Mouse (Mus musculus) limb, embryonic 11.5 days (tissue): Measurements from ENCODE around the gene Nos1. TPM values are rescaled to one million over a fixed set of nuclear protein-coding genes. Genes with fewer than 3 reads are reported as not detected.
A peak's percentile ranks its signal among the peaks of the same experiment; 100 is the strongest.

ENCODE experiments used
- ATAC-seq: fragments of 200-750 bp; cut with Nextera tagmentation; 2 replicates; pipeline ENCODE4 v1.8.0; 2017; ENCODE audit warnings: low read depth; ENCODE audit not compliant: insufficient number of reproducible peaks, low FRiP score, low TSS enrichment
- DNase-seq: peaks from one replicate; pipeline ENCODE4 v3.0.0-alpha.2; 2015; ENCODE audit warnings: low spot score
- H3K27ac ChIP-seq: fragments of 300-500 bp; sonication (generic); replicated peaks from 2 replicates; pipeline ENCODE4 v1.5.1; 2014; ENCODE audit warnings: low read depth, mild to moderate bottlenecking, low read length
- H3K27me3 ChIP-seq: fragments of 300-500 bp; sonication (generic); 2 replicates; pipeline ENCODE4 v1.6.1; 2014; ENCODE audit warnings: mild to moderate bottlenecking, low read length, mixed read lengths; ENCODE audit not compliant: control insufficient read depth, insufficient read depth
- H3K36me3 ChIP-seq: fragments of 300-500 bp; sonication (generic); 2 replicates; pipeline ENCODE4 v1.6.1; 2014; ENCODE audit warnings: mild to moderate bottlenecking, low read length, moderate library complexity, mixed read lengths; ENCODE audit not compliant: control insufficient read depth, insufficient read depth
- H3K4me1 ChIP-seq: fragments of 300-500 bp; sonication (generic); 2 replicates; pipeline ENCODE4 v1.6.1; 2014; ENCODE audit warnings: low read length, mixed read lengths; ENCODE audit not compliant: control insufficient read depth, insufficient read depth
- H3K4me2 ChIP-seq: fragments of 300-500 bp; sonication (generic); 2 replicates; pipeline ENCODE4 v1.6.1; 2014; ENCODE audit warnings: low read depth, mild to moderate bottlenecking, moderate library complexity; ENCODE audit not compliant: severe bottlenecking
- H3K4me3 ChIP-seq: fragments of 300-500 bp; sonication (generic); 2 replicates; pipeline ENCODE4 v1.5.1; 2014; ENCODE audit warnings: low read depth, low read length
- H3K9ac ChIP-seq: fragments of 300-500 bp; sonication (generic); 2 replicates; pipeline ENCODE4 v1.6.1; 2014; ENCODE audit warnings: mild to moderate bottlenecking, low read length
- H3K9me3 ChIP-seq: fragments of 300-500 bp; sonication (generic); 2 replicates; pipeline ENCODE4 v1.6.1; 2016; ENCODE audit warnings: low read length; ENCODE audit not compliant: control insufficient read depth
- WGBS: fragments of 180-500 bp; shearing (Covaris S2); extraction: QIAGEN DNeasy Blood & Tissue Kit; methylation state at CpG from one replicate; pipeline ENCODE4 v1.1.7; 2014; 5-methylcytosine and 5-hydroxymethylcytosine counted together
- polyA plus RNA-seq: library from polyadenylated mRNA; unstranded; fragments of >200 nt; fragmentation: Nextera tagmentation; extraction: Ambion mirVana; gene quantifications from 2 replicates; pipeline ENCODE4 v1.2.1, GENCODE M21; 2014

Gene Nos1
- polyA plus RNA-seq, 1 experiment from 2014 or later = 0.12 TPM

DNA sequence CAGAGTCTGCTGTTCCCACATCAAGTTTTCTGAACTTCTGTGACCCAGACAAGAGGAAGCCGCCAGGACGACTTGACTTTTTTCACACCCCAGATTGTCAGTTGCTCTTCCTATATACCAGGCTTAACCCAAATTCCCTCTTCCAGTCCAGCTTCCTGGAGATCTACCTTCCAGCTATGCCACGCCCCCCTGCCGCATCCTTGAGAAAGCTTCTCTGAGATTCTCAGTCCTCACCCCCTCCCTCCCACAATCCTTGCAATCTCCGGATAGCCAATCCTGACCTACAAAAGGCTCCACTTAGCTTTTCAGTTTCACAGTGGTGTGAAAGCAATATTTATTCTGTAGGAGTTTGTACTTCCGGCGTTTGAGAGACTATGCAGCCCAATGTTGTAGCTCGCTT is 110.0 kb downstream of the Nos1 start:
- Histone ChIP-seq H3K4me2 (no peak overlapping the region), H3K4me3 (no peak overlapping the region), H3K27ac (no peak overlapping the region), H3K27me3 (no peaks in the 10 kb centered on the region), H3K9me3 (no peaks in the 10 kb centered on the region), H3K9ac (no peak overlapping the region), H3K36me3 (no peaks in the 10 kb centered on the region), H3K4me1 (no peaks in the 10 kb centered on the region)
- DNase-seq = no peak
- WGBS = 67% methylated on average over 8 of the region's 8 CpGs
- no peak for ATAC-seq

DNA sequence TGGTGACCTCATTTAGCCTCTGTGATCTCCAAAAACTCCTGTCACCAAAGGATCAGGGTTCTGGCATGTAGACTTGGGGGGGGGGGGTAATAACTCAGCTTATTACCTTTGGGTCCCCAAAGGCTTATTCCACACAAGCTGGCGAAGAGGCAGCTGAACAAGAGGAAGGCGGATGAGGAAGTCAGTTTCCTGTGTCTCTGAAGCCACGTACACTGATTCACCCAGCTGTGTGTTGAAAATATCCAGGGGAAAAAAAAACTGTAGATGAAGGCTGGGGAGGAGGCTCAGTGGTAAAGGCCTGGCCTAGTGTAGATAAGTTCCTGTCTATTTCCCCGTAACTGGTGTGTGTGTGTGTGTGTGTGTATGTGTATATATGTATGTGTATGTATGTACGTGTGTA is 110.7 kb downstream of the Nos1 start:
- DNase-seq (no peak), ATAC-seq (no peak)
- Histone ChIP-seq H3K9ac (no peak overlapping the region), H3K9me3 (no peaks in the 10 kb centered on the region), H3K4me1 (no peaks in the 10 kb centered on the region), H3K27me3 (no peaks in the 10 kb centered on the region), H3K4me2 (no peak overlapping the region), H3K27ac (no peak overlapping the region), H3K36me3 (no peaks in the 10 kb centered on the region), H3K4me3 (no peak overlapping the region)
- WGBS = 82% methylated on average over 5 of the region's 5 CpGs

DNA sequence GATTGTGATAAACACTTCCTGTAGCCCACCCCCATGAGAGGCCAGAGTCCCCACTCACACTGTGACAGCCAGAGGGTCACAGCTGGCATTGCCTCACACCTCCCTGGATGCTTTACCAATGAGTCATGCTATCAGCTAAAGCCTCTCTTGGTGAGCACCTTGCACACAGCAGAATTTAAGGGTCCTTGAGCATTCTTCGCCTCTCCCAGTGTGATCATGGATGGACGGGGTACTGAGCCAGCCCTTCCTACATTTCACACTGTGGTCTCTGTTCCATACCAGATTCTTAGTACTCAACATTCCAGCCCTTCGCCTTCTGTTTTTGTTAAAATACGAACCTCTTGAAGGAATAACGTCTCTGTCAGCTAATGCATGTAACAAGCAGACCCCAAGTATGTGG is 113.2 kb downstream of the Nos1 start:
- ATAC-seq (no peak), DNase-seq (no peak)
- Histone ChIP-seq H3K4me2 (no peak overlapping the region), H3K36me3 (no peaks in the 10 kb centered on the region), H3K27me3 (no peaks in the 10 kb centered on the region), H3K4me1 (peaks cover 3% of the 10 kb centered on the region; the same call in 1 of the 2 replicates), H3K9me3 (no peaks in the 10 kb centered on the region), H3K9ac (no peak overlapping the region), H3K4me3 (no peak overlapping the region), H3K27ac (no peak overlapping the region)
- WGBS = 79% methylated on average over 5 of the region's 5 CpGs

DNA sequence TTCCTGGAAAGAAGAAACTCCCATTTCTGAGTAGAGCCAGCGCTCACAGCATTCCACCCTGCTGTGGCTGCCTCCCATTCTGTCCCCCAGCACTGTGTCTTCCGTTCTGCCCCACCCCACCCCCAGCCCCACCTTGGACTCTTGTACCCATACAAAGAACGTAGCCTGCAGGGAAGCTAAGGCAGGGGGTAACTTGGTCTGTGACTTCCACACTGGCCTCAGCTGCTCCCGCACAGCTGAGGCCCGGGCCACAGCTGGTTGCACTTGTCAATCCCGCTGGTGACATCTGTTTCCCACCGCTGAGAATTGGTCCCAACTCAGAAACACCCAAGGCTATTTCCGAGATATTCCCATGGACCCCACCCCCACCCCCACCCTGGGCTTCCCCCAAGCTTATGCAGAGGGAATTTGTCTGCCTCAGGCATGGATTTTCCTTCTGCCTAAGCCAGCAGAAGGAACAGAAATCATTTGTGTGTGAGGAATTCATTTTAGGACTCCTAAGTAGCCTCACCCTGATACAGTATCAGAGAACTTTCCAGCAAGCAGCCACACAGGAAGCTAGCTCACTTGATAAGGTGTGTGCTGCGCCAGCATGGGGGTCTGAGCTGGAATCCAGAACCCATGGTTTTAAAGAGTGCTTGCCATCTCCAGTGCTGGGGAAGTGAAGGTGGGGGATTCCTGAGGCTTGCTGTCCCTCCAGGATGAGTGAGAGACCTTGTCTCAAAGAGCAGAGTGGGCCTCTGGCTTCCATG is 117.4 kb downstream of the Nos1 start:
- Histone ChIP-seq H3K36me3 (no peaks in the 10 kb centered on the region), H3K9me3 (no peaks in the 10 kb centered on the region), H3K9ac (no peak overlapping the region), H3K27me3 (no peaks in the 10 kb centered on the region), H3K4me2 (no peak overlapping the region), H3K27ac (no peak overlapping the region), H3K4me3 (no peak overlapping the region), H3K4me1 (peaks cover 3% of the 10 kb centered on the region; the same call in 1 of the 2 replicates)
- peak; percentile 34 for DNase-seq
- ATAC-seq = peak; percentile 73; the same call in 1 of the 2 replicates
- 21% methylated on average over 9 of the region's 9 CpGs for WGBS

DNA sequence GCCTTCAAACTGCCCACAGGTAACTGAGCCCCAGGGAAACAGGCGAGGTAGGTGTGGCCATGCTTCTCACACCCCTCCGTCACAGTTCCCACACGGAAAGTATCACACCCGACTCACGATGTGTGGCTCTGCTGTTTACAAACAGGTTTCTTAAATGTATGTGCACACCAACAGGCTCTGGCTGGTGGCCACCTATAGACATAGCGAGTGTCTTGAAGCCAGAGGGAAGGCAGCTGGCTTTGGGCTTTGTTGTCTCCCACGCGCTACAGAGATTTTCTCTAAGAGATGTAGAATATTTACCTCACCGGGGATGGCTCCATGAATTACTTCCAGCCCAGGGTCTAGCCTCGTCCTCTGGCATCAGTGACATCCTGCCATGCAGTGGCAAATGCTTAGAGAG is 118.5 kb downstream of the Nos1 start:
- no peaks in the 10 kb centered on the region for H3K27me3 ChIP-seq
- no peak overlapping the region for H3K4me3 ChIP-seq
- H3K36me3 ChIP-seq = no peaks in the 10 kb centered on the region
- DNase-seq = no peak
- no peak overlapping the region for H3K4me2 ChIP-seq
- H3K4me1 ChIP-seq = peaks cover 3% of the 10 kb centered on the region; the same call in 1 of the 2 replicates
- no peaks in the 10 kb centered on the region for H3K9me3 ChIP-seq
- no peak overlapping the region for H3K9ac ChIP-seq
- ATAC-seq = no peak
- WGBS = 80% methylated on average over 10 of the region's 10 CpGs
- no peak overlapping the region for H3K27ac ChIP-seq

DNA sequence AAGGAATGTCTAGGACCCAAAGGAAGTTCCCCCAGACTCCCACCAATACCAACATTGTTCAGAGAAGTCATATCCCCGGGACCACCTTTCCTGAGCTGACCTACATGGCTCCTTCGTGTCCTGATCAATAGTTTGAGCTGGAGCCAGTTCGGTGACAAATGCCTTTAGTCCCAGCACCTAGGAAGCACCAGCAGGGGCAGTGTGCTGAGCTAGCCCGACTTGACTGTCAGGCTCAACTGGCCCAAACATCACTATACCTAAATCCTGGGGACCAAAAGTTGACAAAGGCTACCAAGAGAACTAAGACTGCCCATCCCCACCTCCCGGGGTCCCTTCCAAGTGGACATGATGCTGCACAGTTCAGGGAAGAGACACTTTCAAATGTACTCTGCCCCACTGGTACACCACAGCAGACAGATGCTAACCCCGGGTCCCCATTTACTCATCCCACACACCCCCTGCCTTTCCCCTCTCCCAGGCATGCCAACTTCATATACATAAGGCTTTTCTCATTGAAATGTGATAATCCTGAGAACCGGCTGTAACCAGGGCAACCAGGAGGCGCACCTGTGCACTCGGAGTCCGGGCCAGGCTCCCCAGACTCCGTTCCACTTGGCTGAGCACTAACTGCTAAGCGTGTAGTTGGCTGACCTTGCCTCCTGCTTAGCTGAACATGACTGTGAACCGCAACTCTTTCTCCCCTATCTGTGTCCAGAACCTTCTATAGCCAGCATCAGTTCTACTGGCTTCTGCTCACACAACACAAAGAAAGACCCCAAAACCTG is 120.3 kb downstream of the Nos1 start:
- Histone ChIP-seq H3K9me3 (no peaks in the 10 kb centered on the region), H3K4me1 (peaks cover 3% of the 10 kb centered on the region; the same call in 1 of the 2 replicates), H3K4me2 (no peak overlapping the region), H3K27me3 (no peaks in the 10 kb centered on the region), H3K9ac (no peak overlapping the region), H3K27ac (no peak overlapping the region), H3K36me3 (no peaks in the 10 kb centered on the region), H3K4me3 (no peak overlapping the region)
- DNase-seq (no peak), ATAC-seq (no peak)
- 29% methylated on average over 13 of the region's 13 CpGs for WGBS

DNA sequence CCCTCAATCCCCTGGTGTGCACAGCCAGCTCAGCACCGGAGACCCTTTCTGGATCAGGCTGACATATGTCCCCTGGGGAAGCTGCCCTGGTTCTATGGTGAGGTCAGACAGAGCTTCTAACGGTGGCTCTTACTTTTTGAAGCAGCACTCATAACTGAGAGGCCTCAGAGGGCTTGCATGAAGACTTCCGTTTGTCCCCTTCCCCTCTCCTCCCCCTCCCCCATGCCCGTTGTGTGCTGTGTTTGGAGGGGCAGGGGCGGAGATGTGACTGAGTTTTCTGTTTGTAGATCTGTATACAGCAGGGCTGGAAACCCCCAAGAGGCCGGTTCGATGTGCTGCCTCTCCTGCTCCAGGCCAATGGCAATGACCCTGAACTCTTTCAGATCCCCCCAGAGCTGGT is 122.7 kb downstream of the Nos1 start:
- H3K9ac ChIP-seq = no peak overlapping the region
- H3K4me2 ChIP-seq = no peak overlapping the region
- no peak overlapping the region for H3K4me3 ChIP-seq
- H3K36me3 ChIP-seq = no peaks in the 10 kb centered on the region
- H3K9me3 ChIP-seq = no peaks in the 10 kb centered on the region
- DNase-seq (no peak), ATAC-seq (no peak)
- no peak overlapping the region for H3K27ac ChIP-seq
- no peaks in the 10 kb centered on the region for H3K4me1 ChIP-seq
- 56% methylated on average over 5 of the region's 7 CpGs for whole genome bisulfite sequencing
- no peaks in the 10 kb centered on the region for H3K27me3 ChIP-seq

DNA sequence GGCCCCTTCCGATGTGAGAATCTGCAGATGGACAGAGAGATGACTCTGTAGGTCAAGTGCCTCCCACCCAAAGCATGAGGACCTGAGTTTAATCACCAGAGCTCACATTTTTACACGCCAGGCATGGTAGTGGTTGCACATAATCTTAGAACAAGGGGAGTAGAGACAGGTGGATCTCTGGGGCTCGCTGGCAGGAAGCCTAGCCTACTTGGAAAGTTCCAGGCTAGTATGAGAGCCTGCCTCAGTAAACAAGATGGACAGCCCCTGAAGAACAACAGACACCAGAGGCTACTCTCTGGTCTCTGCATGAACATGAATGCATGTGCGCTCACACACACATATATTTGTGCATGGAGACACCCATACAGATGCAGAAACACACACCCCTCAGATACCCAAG is 124.9 kb downstream of the Nos1 start:
- H3K4me2 ChIP-seq = no peak overlapping the region
- no peak overlapping the region for H3K27ac ChIP-seq
- no peaks in the 10 kb centered on the region for H3K36me3 ChIP-seq
- no peak overlapping the region for H3K9ac ChIP-seq
- WGBS = 84% methylated on average over 4 of the region's 4 CpGs
- no peaks in the 10 kb centered on the region for H3K27me3 ChIP-seq
- H3K4me1 ChIP-seq = no peaks in the 10 kb centered on the region
- no peaks in the 10 kb centered on the region for H3K9me3 ChIP-seq
- no peak for ATAC-seq
- no peak for DNase-seq
- H3K4me3 ChIP-seq = no peak overlapping the region
